Mouse (Mus musculus) 416B (cell line): ENCODE measurements at regions not wholly inside any gene's neighbourhood (a gene's known extent, or its start where the extent isn't known, plus 50 kb on each side); places are given as distances from the start of the nearest gene placed in this dataset.
"Not testable (repeated sequence)": the region's sequence is repeated elsewhere in the genome, so short reads cannot be mapped to it uniquely, and the experiment has no call there.

ENCODE experiments used
- DNase-seq: peaks from one replicate; pipeline ENCODE4 v3.0.0; 2011; ENCODE audit warnings: low read depth

DNA sequence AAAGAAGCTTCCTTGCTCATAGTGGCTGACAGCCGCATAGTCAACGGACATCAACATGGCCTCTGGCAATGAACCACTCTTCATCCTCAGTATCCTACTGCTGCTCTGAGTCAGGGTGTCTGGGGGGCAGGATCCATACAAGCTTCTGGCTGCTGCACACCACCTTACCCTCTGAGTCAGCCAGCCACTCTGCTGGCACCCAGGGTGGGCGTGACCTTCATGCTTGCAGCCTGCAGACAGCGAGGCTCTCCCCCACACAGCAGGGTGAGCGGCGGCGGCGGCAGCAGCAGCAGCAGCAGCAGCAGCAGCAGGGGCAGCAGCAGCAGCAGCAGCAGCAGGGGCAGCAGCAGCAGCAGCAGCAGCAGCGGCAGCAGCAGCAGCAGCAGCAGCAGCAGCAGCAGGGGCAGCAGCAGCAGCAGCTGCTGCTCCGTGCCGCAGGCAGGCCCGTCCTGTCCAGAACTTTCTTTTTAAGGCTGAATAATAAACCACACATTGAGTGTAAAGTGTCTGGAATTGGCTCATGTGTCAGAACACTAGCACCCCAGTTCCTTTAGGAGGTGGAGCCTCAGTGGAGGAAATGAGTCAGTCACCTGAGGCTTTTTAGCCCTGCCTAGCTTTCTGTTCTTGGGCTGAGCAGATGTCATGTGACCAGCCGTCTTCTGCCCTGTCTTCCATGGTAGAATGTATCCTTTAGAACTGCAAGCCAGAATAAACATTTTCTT, 186.3 kb downstream of the 1810013L24Rik start:
- peak; percentile 18 for DNase-seq

DNA sequence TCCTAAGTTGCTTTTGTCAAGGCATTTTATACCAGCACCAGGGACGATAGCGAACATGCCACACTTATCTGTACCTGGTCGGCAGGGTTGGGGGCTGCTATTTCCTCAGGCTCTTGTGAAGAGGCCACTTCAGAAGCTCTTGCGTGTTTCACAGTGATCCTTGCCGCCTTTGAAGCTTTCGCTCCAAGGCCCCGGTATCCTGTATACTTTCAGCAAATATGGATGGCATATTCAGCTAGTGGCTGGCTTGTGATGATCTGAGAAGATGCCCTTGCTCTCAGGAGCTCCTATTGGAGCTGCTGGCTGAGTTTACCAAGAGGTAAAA, 186.8 kb downstream of the 1810013L24Rik start:
- no peak for DNase-seq

DNA sequence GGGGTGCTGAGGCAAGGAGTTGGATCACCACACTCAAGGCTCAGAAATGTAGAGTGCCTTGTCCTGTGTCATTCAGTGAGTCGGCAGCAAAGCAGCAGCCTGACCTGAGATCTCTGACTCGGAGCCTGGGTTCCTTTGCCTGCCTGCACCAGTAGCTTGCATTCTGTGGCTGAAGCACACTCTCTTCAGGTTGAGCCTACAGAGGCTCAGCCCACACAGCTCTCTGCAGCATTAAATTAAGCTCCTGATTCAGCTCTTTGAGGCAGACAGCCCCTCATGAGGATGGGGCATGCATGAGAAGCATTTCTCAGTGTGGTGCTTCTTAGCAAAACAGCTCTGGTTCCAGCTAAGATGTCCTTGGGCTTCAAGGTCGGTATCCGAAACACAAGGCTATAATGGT, 200.8 kb downstream of the 1810013L24Rik start:
- DNase-seq = no peak

DNA sequence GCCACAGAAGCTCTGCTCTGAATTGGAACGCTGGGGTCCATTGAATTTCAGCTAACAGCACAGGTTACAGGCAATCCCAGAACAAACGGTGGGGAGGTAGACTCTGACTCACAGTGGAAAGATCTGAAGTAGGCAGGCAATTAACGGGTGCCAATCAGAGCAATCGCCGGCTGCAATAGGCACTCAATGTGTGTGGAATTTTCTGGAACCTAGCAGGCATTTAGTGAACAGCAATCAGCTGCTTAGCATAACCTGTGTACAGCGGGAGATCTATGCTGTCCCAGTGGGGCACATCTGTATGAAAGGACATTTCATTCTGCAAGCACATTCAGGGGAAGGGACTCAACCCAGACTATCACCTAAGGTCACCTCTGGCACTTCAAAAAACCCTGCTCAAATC, 213.4 kb downstream of the 1810013L24Rik start:
- DNase-seq = no peak

DNA sequence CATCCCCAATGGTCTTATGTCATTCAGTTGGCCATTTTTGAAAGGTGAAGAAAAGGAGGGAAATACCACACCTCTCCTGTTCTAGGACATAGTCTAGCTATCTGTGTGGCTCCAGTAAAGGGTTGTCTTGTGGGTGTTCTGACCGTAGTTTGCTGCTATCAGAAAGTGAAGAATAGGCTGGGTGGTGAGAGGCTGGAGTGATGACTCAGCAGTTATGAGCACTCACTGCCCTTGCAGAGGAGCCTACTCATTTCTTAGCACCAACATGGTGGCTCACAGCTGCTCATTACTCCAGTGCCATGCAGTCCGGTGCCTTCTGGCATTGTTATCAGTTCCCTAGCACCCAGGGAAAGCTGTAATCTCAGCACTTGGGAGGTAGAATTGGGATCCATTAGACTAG, 217.0 kb downstream of the 1810013L24Rik start:
- no peak for DNase-seq

DNA sequence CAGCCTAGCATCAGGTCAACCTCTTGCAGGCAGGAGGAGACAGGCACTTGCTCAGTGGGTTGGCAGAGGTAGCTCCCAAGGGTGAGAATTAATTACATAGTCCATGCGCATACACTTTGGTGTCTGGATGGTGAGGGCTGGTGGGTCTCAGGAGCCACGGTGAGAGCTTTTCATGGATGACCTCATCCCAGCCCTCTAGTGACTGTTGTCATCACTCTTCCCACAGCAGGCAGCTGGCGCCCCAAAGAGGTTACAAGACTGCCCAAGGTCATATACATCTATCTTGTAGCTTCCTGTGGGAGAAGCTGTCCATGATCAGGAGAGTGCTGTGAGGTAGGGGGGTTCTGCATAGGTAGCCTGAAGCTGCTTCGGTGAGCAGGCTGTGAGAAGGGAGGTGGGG, 224.5 kb downstream of the 1810013L24Rik start:
- no peak for DNase-seq

DNA sequence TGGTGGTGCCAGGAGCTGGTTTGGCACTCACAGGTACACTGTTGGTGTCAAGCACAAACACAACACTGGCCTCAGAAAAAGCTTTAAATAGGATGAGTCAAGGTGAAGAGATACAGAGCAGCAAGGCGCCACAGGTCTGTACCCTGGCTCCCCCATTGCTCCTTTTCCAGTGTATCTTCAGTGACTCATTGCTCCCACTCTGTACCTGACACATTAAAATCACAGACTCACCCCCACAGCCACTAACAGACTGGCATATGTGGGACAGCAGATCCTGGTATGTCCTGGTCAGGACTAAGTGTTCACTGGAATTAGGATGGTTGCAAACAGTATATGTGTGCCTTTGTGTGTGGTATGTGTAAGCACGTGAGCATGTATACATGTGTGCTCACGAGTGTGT, 226.5 kb downstream of the 1810013L24Rik start:
- DNase-seq = no peak

DNA sequence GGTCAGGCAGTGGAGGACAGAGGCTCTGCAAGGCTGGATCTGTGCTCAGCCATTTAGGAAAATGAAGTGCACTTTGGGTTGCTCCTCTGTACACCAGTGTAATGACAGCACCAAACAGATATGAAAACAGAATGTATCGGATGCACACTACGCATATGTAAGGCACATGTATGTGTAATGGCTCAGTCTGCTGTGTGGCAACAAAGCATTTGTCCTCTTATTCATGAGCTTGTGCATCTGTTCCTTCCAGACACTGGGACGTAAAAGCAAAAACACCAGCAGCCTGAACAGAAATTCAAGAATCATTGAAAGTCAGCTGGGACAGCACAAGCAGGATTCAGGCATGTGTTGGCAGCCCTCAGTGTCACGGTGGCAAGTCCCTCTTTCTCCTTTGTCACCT, 241.6 kb downstream of the 1810013L24Rik start:
- no peak for DNase-seq

DNA sequence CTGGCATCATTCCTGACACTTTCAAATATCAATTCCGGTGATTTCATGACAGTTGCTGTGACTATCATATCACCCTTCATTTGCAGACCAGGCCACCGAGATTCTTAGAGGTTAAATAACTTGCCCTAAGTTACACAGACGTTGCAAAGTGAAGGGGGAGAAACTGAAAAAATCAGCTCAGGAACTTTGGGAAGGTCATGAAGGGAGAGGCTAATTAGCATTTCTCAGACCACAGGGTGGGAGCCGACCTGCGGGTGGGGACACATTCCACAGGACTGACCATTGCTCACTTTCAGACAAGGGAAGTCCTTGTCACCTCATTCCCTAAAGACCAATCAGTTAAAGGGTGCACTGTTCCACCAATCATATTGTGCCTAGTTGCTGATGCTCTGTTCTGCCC, 242.1 kb downstream of the 1810013L24Rik start:
- DNase-seq = not testable (repeated sequence)

DNA sequence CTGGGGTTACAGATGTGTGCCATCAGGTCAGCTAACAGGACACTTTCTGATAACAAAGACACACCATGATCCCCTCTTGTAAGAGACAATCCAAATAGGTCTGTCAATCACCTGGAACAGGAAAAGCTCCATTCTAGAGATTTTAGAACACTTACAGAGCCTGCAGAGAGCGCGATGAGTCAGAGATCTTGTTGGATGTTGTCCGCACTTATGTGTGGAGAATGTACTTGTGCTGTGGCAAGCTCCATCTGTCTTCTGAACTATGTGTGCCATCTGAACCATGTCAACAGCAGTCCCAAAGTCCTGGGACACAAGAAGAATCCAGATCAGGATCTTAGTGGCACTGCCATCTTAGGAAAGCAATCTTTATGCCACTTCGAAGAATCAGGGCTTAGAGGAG, 244.4 kb downstream of the 1810013L24Rik start:
- DNase-seq = no peak

DNA sequence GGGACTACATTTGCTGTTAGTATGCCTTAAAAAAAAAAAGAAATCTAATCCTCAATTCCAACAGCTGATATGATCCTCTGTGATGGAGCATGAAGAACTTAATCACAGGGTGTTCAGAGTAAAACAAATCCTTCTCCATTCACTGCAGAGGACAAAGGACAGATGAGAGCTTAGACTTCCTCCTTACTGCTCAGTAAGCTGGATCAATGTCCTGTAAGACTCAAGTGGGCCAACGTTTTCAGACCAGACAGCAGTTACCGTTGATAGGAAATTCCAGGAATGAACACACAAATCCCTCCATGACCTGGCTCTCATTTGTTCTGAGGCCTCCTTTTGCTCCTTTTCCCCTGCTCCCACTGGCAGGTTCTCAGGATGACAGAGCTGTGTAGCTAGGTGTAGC, 247.6 kb downstream of the 1810013L24Rik start:
- DNase-seq = no peak

DNA sequence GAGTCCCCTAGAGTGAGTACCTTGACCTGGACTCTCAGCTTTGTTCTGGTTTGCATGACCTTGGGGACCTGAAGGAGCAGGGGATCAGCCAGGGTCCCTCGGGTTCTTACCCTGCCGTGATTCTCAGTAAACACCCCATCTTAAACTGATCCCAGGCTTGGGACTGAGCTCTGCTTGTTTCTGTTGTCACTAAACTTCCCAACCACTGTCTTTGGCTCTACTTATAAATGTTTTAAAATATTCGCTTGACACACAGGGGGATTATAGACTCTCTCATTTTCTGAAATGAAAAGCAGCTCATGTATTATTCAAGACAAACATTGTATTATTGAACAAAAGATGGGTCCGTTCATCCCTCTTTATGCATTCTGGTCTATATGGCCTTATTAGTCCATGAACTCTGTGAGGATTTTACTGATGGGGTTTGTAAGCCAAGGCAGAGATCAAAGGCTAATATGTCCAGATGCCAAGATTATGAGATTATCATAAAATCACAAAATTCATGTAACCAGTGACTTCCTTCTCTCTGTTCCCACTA, 248.6 kb downstream of the 1810013L24Rik start:
- DNase-seq = no peak

DNA sequence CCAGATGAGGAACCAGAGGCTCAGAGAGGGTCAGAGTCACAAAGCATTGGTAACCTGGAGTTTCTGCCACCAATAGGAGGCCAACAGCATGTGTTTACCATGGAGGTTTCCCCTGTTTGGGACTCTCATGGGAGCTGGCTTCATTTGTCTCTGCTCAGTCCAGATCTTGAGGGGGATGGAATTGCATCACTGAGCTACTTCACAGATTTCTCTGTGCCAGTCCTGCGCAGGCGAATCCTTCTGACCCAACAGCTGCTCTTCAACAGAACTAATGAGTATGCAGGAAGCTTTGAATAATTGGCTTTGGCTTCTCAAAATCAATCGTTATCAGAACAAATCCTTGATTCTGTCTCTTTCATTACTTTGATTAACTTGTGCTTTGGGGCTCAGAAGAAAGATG, 253.1 kb downstream of the 1810013L24Rik start:
- DNase-seq = no peak

DNA sequence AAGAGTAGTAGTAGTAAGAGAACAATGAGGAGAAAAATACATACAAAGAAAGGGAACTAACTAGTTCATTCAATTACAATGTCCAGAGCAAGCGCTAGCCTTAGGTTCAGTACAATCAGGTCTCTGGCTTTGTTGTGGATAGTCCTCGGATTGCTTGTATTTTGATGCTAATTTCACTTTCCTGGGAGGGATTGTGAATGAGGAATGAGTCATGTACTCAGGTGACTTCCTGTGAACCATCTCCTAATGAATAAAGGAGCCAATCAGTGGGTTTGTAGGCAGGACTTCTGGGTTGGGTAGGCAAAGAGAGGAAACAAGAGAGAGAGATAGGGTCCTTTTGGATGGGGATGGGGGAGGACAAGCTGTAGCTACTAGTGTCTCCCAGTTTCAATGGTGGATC, 253.8 kb downstream of the 1810013L24Rik start:
- DNase-seq = no peak

DNA sequence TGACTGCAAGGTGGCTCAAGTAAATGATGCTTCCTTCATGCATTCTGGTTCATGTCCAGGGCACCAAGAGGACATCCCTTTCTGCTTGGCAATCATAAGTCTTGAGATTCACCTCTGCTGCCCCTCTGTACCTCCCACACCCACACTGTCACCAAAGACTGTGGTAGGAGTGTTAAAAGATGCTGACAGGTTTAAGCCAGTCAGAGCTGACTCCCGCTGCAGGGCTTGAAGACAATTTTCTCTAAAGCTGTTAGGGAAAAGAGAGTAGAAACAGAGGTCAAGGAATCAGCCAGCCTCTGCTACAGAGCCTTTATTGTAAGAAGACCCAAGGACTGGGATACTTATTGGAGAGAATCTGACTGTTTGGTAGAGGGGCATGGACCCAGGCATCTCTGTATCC, 254.7 kb downstream of the 1810013L24Rik start:
- DNase-seq = no peak

DNA sequence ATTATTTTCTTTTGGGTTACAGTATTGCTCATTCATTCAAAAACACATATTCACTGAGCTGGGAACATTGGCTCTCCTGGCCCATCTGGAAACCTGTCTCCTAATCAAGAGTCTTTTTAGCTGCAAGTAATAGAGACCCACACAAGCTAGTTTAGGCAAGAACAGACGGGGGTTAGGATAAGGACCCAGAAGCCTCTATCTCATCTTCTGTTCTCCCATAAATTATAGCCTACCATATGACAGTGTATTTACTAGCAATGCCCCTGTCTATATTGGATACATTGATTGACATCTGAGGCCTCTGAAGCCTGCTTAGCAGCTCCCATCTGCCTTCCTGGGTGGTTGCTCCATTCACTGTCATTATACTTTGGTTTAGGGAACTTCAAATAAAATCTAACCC, 255.2 kb downstream of the 1810013L24Rik start:
- no peak for DNase-seq

DNA sequence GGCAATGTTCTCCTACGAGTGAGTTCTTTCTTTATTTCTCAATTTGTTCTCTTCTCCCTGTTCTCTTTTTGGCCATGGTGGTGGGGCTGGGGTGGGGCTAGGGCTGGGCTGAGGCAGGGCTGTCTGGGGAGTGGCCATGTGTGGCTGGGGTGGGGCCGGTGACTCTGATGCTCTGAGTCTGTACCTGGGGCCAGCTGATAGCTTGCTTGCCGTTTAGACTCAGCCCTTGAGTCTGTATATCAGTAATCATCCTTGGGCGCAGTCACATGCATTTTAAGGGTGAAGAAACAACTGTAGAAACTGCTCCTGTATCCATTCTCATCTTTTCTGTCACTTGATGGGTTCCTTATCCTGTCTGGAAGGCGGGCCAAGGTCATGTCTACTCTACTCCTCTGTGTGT, 256.1 kb downstream of the 1810013L24Rik start:
- no peak for DNase-seq

DNA sequence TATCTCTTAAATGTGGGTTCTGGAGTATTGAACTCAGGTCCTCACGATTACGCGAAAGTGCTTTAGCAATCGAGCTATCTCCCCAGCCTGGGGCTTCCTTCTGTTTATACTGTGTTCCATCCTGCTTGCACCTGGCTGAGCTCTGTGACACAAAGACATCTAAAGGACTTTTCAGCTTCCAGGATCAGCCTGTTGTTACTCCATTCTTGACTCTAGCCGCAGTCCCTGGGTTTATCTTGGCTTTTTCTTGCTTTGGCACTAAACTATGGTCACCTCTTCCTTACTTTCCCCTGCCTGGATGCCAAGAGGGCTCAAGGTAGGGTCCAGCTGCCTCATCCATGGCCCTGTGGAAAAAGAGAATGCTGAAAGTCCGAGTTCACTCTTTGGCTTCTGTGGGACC, 261.9 kb downstream of the 1810013L24Rik start:
- DNase-seq = no peak

DNA sequence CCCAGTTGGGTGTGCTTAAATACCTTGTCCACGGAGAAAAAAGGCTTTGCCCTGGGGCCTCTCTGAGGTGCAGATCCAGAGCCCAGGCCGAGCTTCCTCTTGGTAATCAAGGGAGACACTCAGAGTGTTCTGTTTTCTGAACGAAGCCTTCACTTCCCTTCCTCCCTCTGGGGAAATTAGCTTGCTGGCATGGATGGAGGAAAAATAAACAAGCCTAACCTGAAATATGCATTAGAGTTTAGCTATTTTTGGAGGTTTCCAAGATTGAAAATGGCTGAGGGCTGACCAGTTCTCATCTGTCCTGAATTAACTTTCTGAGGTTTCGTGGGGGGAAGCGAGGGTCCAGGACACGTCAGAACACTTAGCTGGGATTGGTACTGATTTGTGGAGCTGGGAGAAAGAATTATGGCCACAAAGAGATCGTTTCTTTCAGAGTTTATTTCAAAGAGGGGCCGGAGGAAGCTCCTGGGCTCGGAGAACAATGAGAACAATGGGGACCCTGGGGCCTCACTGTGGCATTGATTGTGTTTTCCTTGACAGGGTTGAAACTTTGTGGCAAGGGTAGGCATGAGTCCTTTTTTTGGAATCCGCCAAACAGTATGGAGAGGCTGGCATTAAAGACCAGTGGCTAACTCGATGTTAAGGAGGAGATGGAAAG, 262.4 kb downstream of the 1810013L24Rik start:
- no peak for DNase-seq

DNA sequence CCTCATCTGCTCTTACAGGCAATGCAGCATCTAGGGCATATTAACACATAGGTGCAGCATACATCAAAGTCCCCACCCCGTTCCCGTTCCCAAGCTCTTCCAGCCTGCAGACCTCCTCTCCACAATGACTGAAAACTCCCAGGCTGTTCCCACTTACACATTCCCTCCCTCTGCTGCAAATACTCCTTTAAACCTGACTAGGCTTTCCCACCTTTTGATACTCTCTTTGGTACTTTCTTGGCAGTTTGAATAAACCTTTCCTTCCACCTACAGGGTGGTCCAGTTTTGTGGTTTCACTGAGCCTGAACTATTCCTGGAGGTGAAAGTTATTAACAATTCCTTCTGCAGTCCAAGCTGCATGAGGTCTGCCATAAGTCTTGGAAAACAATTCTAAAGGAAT, 263.7 kb downstream of the 1810013L24Rik start:
- no peak for DNase-seq

DNA sequence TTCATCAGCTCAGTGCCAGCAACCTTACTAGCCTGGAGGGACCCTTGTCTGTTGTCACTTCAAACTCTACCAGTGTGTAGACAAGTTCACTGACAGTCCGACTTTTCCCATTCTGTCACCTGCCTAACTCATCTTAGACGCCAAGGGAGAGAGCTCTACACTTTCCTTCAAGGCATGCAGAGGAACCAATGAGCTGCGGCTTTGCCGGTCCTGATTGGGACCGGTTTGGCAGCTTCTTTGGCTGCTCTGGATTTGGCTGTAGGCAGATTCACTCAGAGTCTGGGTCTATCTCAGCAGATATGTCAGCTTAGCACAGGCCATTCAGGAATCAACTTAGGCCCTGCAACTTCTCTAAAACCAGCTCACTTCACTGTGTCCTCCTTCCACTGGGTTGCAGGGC, 264.3 kb downstream of the 1810013L24Rik start:
- no peak for DNase-seq

DNA sequence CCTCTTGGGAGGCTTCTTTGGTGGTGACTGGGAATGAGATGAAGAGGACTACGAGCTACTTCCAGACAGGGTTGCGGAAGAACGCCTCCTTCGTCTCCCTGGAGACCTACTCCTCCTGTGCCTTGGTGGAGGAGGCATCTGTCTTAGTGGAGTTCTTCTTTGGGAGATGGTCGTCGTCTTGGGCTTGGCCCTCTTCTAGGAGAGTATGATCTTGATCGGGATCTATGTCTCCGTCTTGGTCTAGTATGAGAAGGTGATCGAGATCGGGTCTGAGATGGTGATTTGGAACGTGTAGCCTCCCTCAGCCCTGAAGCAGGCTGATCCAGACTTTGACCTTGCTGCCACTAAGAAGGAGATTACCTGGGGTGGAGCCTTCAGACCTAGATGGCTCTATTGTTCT, 276.3 kb downstream of the 1810013L24Rik start:
- DNase-seq = no peak

DNA sequence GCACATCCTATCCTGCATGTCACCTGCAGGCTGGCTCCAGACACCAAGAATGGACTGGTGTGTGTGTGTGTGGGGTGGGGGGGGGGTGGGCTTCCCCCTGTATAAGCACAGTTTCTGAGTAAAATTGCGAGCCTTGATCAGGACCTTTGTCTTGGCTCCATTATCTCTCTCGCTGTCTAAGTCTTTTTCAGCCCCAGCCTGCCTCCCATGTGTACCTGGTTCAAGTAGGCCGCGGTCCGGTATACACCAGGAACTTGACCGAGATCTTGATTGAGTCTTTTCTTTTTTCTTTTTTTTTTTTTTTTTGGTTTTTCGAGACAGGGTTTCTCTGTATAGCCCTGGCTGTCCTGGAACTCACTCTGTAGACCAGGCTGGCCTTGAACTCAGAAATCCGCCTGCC, 276.8 kb downstream of the 1810013L24Rik start:
- DNase-seq = not testable (repeated sequence)

DNA sequence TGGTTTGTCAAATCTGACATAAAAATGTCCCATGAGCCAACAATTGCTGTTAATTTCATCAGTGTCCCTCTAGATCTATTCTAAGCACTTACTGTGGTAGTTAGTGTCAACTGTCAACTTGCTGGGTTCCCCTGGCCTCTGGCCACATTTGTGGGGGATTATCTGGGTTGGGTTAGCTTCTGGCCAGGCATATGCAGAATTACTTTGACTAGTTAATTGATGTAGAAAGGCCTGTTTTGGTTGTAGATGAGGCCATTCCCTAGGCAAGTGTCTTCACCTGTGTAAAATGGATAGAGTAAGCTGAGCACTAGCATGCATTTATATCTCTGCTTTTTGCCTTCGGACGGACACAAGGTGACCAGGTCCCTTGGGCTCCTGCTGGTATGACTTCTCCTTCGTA, 283.9 kb downstream of the 1810013L24Rik start:
- no peak for DNase-seq
